Mouse (Mus musculus) forebrain, embryonic 16.5 days (tissue): ENCODE results near the gene Scd3. TPM values are rescaled to one million over a fixed set of nuclear protein-coding genes. Genes with fewer than 3 reads are reported as not detected.

ENCODE experiments used
- ATAC-seq: fragments of 200-750 bp; cut with Nextera tagmentation; 2 replicates; pipeline ENCODE4 v1.8.0; 2017; ENCODE audit warnings: mild to moderate bottlenecking, moderate library complexity
- H3K27ac ChIP-seq: fragments of 300-500 bp; sonication (generic); 2 replicates; pipeline ENCODE4 v1.5.1; 2014; ENCODE audit warnings: low read length, control low read depth
- H3K27me3 ChIP-seq: fragments of 300-500 bp; sonication (generic); replicated peaks from 2 replicates; pipeline ENCODE4 v1.6.1; 2014; ENCODE audit warnings: low read length; ENCODE audit not compliant: control insufficient read depth, insufficient read depth
- H3K36me3 ChIP-seq: fragments of 300-500 bp; sonication (generic); 2 replicates; pipeline ENCODE4 v1.6.1; 2014; ENCODE audit not compliant: control insufficient read depth, insufficient read depth
- H3K4me1 ChIP-seq: fragments of 300-500 bp; sonication (generic); replicated peaks from 2 replicates; pipeline ENCODE4 v1.6.1; 2014; ENCODE audit warnings: low read length; ENCODE audit not compliant: control insufficient read depth, insufficient read depth
- H3K4me2 ChIP-seq: fragments of 300-500 bp; sonication (generic); 2 replicates; pipeline ENCODE4 v1.6.1; 2014; ENCODE audit warnings: mild to moderate bottlenecking, low read length, control low read depth
- H3K4me3 ChIP-seq: fragments of 300-500 bp; sonication (generic); replicated peaks from 2 replicates; pipeline ENCODE4 v1.5.1; 2014; ENCODE audit warnings: mild to moderate bottlenecking, low read length, control low read depth
- H3K9ac ChIP-seq: fragments of 300-500 bp; sonication (generic); replicated peaks from 2 replicates; pipeline ENCODE4 v1.6.1; 2014; ENCODE audit warnings: low read depth, low read length, control low read depth
- H3K9me3 ChIP-seq: fragments of 300-500 bp; sonication (generic); 2 replicates; pipeline ENCODE4 v1.6.1; 2016; ENCODE audit warnings: low read length; ENCODE audit not compliant: control insufficient read depth
- WGBS: fragments of 180-500 bp; shearing (Covaris S2); extraction: QIAGEN DNeasy Blood & Tissue Kit; methylation state at CpG from one replicate; pipeline ENCODE4 v1.1.7; 2014; 5-methylcytosine and 5-hydroxymethylcytosine counted together
- polyA plus RNA-seq: library from polyadenylated mRNA; unstranded; fragments of >200 nt; fragmentation: Nextera tagmentation; extraction: Ambion mirVana; gene quantifications from 2 replicates; pipeline ENCODE4 v1.2.1, GENCODE M21; 2015

Scd3 gene
- polyA plus RNA-seq, 1 experiment from 2014 or later = 2.1 TPM

- Histone ChIP-seq H3K9ac (no peak overlapping the region), H3K4me1 (no peaks in the 10 kb centered on the region), H3K36me3 (no peaks in the 10 kb centered on the region), H3K27ac (no peak overlapping the region), H3K4me3 (no peak overlapping the region), H3K9me3 (no peaks in the 10 kb centered on the region), H3K4me2 (no peak overlapping the region), H3K27me3 (no peaks in the 10 kb centered on the region)
- WGBS = 92% methylated on average over 5 of the region's 5 CpGs
- no peak for ATAC-seq
Measured at GRCm38 (mm10) chr19:44225728-44226127, 22.7 kb downstream of the Scd3 start.

GRCm38 (mm10) chr19:44229776-44230175 lies 26.7 kb downstream of the Scd3 start:
- H3K4me3 ChIP-seq = no peak overlapping the region
- no peak for ATAC-seq
- H3K27ac ChIP-seq = no peak overlapping the region
- no peaks in the 10 kb centered on the region for H3K9me3 ChIP-seq
- H3K4me1 ChIP-seq = no peaks in the 10 kb centered on the region
- no peak overlapping the region for H3K9ac ChIP-seq
- WGBS = 61% methylated on average over 2 of the region's 2 CpGs
- no peaks in the 10 kb centered on the region for H3K36me3 ChIP-seq
- H3K27me3 ChIP-seq = no peaks in the 10 kb centered on the region
- H3K4me2 ChIP-seq = no peak overlapping the region

- Histone ChIP-seq H3K4me3 (no peak overlapping the region), H3K36me3 (no peaks in the 10 kb centered on the region), H3K27me3 (no peaks in the 10 kb centered on the region), H3K4me1 (no peaks in the 10 kb centered on the region), H3K4me2 (no peak overlapping the region), H3K27ac (no peak overlapping the region), H3K9me3 (no peaks in the 10 kb centered on the region), H3K9ac (no peak overlapping the region)
- no peak for ATAC-seq
- WGBS = 64% methylated on average over 3 of the region's 3 CpGs
Measured at GRCm38 (mm10) chr19:44230212-44230611, 27.1 kb downstream of the Scd3 start.

DNA sequence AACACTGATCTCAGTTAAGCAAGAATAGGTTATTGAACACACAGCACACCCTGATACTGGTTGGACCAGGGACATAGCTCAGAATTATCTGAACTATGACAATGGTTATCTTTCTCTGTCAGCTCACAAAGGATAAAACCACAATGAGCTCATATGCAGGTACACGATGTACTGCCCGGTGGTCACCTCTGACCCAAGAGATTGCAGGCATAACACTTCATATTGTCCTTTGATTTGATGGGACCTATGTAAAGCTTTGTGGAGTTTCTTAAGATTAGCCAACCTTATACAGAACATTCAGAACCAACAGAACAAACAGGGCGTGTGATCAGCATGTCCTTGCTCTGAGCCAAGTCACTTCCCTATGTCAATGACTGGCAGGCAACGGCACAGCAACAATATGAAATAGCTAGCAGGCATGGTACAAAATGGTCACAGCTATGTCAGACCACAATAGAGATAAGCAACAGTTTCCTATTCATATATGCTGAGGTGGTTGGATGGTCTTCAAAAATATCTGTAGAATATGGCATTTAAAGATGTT lies 28.6 kb downstream of the Scd3 start:
- H3K9me3 ChIP-seq = no peaks in the 10 kb centered on the region
- no peak overlapping the region for H3K27ac ChIP-seq
- no peaks in the 10 kb centered on the region for H3K27me3 ChIP-seq
- 87% methylated on average over 4 of the region's 4 CpGs for WGBS
- ATAC-seq = no peak
- H3K4me1 ChIP-seq = no peaks in the 10 kb centered on the region
- no peak overlapping the region for H3K4me2 ChIP-seq
- no peaks in the 10 kb centered on the region for H3K36me3 ChIP-seq
- no peak overlapping the region for H3K9ac ChIP-seq
- no peak overlapping the region for H3K4me3 ChIP-seq

DNA sequence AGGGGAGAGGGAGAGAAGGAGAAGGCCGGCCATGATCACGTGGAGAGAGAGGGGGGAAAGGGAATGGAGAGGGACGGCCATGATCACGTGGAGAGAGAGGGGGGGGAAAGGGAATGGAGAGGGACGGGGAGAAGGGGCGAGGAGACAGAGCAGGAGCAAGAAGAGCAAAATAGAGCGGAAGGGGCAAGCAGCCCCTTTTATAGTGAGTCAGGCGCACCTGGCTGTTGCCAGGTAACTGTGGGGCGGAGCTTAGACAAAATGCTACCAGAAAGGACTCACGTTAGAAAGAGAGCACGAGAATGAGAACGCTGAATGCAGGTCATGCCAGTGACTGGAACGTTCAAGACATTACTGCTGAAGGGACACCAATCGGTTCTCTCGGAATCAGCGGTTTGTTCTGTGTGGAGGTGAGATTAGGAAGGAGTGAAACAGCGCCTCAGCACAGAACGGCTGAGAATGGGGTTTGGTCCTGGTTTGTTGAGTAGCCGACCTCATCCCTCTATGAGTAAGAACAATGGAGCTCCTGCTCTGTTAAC lies 34.5 kb downstream of the Scd3 start:
- 18% methylated on average over 19 of the region's 19 CpGs for WGBS
- Histone ChIP-seq H3K4me3 (peak overlapping the region; percentile 31), H3K9me3 (no peaks in the 10 kb centered on the region), H3K27me3 (no peaks in the 10 kb centered on the region), H3K36me3 (no peaks in the 10 kb centered on the region), H3K27ac (no peak overlapping the region), H3K4me1 (no peaks in the 10 kb centered on the region), H3K9ac (no peak overlapping the region; the same call in 1 of the 2 replicates), H3K4me2 (peak overlapping the region; percentile 50)
- no peak for ATAC-seq

GRCm38 (mm10) chr19:44238906-44239305 lies 35.8 kb downstream of the Scd3 start:
- no peak overlapping the region for H3K4me2 ChIP-seq
- H3K9me3 ChIP-seq = no peaks in the 10 kb centered on the region
- H3K9ac ChIP-seq = no peak overlapping the region
- no peak overlapping the region for H3K27ac ChIP-seq
- H3K4me1 ChIP-seq = no peaks in the 10 kb centered on the region
- WGBS = 66% methylated on average over 2 of the region's 2 CpGs
- no peaks in the 10 kb centered on the region for H3K36me3 ChIP-seq
- H3K4me3 ChIP-seq = no peak overlapping the region
- no peak for ATAC-seq
- H3K27me3 ChIP-seq = no peaks in the 10 kb centered on the region

DNA sequence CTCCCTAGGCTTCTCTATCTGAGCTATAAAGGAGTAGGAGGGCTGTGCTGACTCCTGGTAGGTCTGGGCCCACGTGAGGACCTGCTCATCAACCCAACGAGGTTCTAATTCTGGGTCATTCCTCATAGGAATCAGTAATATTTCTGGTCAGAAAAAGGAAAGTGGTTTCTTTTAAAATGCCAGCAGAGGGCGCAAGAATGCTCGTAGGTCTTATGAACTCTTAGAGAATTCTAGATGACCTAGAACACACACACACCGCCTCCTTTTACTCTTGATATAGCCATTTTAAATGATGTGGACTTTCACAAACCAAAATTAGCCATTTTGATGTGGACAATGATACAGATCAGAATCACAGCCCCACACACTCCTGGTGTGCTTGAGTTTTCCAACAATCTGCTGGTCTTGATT lies 42.7 kb downstream of the Scd3 start:
- 2% methylated on average over 5 of the region's 5 CpGs for WGBS
- Histone ChIP-seq H3K4me3 (no peak overlapping the region), H3K4me2 (no peak overlapping the region), H3K27ac (no peak overlapping the region), H3K36me3 (no peaks in the 10 kb centered on the region), H3K4me1 (peaks cover 23% of the 10 kb centered on the region), H3K27me3 (no peaks in the 10 kb centered on the region), H3K9ac (no peak overlapping the region), H3K9me3 (no peaks in the 10 kb centered on the region)
- ATAC-seq = no peak

- H3K4me3 ChIP-seq = no peak overlapping the region
- no peaks in the 10 kb centered on the region for H3K36me3 ChIP-seq
- peaks cover 23% of the 10 kb centered on the region for H3K4me1 ChIP-seq
- WGBS = 34% methylated on average over 11 of the region's 11 CpGs
- no peaks in the 10 kb centered on the region for H3K9me3 ChIP-seq
- no peaks in the 10 kb centered on the region for H3K27me3 ChIP-seq
- no peak for ATAC-seq
- no peak overlapping the region for H3K27ac ChIP-seq
- H3K9ac ChIP-seq = no peak overlapping the region
- H3K4me2 ChIP-seq = no peak overlapping the region; the same call in 1 of the 2 replicates
Measured at GRCm38 (mm10) chr19:44246341-44246911, 43.4 kb downstream of the Scd3 start.

DNA sequence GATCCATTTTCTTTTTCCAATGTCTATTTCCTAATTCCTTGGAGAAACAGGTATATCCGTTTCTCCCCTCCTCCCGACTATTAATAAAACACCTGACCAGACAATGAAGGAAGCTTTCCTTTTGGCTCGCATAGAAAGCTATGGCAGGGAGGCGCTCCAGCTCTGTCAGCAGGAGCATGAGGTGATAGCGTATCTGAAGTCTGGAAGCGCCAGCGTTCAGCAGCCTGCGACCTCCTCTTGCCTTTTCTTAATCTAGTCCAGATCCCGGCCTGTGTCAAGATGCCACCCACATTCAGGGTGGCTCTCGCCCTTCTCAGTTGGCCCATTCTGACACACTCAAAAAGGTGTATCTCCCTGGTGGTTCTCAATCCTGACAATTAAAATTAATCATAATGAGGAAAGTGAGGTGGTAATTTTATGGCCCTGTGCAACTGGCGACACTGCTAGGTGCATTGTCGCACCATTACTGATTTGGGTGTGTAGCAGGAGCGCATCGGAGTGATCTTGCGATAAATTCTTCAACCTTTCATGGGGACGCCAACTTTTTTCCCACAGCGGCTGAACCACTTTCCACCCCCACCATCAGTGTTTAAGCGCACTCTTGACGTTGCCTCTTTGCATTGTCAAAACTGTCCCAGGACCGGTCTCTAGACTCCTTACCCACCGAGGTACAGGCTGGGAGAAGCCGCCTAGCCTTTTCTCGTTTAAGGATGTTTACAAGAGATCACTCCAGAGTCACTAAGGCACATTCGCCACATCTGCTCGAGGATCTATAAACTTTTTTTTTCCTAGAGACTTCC lies 44.4 kb downstream of the Scd3 start:
- peaks cover 23% of the 10 kb centered on the region for H3K4me1 ChIP-seq
- H3K4me2 ChIP-seq = peak overlapping the region; percentile 80
- H3K27me3 ChIP-seq = no peaks in the 10 kb centered on the region
- no peaks in the 10 kb centered on the region for H3K36me3 ChIP-seq
- peak; percentile 25 for ATAC-seq
- peak overlapping the region; percentile 30 for H3K9ac ChIP-seq
- 2% methylated on average over 25 of the region's 25 CpGs for WGBS
- H3K9me3 ChIP-seq = no peaks in the 10 kb centered on the region
- peak overlapping the region; percentile 49 for H3K4me3 ChIP-seq
- peak overlapping the region; percentile 51 for H3K27ac ChIP-seq
